Mouse (Mus musculus) neural tube, embryonic 10.5 days (tissue): ENCODE data around the gene Pde1a.

ENCODE experiments used
- DNase-seq: peaks from one replicate; pipeline ENCODE4 v3.0.0-alpha.2; 2017; ENCODE audit warnings: low spot score; ENCODE audit errors: extremely low spot score

Pde1a gene

DNA sequence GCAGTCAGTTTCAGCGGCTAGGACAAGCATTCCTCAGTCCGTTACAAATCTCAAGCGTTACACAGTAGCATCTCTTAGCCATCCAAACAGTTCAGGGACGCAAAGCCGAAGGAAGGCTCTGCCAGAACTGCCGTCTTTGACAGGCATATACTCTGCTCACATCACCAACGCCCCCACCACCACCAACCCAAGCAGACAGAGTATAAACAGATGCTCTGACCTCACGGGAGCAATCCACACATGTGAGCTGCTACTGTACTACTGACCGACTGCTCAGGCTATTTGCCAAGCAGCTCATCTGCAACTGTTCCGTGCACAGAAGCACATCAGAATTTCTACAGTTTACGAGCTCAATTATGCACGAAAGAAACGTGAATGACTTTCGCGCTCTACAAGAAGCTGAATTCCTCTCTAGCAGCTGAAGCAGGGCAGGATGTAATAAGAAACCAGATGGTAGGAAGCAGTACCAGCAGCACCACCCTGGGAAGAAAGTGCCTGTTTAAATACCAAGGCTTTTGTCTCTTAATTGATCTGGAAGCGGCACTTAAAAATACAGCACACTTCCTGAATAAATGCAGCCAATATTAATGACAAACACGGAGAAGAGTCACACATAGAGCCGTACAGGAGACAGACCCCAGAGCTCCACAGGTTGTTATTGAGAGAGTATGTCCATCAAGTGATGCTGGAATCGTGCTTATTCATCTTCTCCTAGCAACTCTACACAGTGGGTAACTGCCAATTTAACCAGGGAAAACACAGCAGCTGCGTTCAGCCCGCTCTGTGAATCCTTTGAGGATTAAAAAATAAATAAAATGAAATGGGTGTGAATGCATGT is at the start of gene Pde1a:
TSS of gene Pde1a (minus strand) at position 598 of the 838 bp plus-strand sequence.
- peak; percentile 41 for DNase-seq

DNA sequence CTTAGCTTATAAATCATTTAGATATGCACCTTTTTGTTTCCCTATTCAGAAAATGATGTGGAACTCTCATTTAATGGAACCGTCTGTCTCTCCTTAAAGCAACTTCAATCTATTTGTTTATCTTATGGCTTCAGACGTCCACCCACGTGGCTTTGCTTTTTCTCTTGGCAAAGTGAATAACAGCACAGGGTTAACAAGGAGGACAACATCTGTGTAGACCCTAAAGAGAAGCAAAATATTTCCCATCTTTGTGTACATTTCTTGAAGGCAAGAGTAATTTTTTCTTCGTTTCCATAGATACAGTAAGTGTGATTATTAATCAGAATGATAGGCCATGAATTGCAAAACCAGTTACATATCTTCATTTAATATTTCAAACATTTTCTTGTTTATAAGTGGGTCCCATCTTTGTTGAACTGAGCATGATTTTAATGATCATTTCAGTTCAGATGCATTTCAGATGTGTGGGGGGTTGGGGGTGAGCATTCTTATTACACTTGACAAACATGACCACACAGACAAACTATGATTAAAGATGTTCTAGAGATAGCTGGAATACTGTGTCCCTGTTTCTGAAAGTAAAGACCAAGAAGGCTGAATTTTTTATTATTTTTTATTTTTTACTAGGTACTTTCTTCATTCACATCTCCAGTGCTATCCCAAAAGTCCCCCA is 49.5 kb upstream of the Pde1a start:
- DNase-seq, result no peak

DNA sequence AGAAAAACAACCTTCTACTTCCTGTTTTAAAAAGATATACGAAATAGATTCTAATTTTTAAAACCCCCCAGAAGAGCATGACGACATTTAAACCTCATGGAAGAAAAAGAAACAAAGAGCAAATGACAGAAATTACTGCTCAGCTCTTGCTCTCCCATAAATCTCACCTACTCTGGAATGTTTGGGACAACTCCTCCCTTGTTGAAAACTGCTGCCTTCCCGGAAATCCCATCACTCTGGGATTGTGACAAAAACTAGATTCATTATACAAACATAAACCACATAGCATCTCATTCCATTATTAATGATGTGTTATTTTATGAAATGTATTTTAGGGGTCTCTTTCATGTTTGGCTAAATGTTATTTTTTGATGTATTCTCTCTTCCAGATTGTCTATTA is 48.9 kb upstream of the Pde1a start:
- DNase-seq, result no peak

DNA sequence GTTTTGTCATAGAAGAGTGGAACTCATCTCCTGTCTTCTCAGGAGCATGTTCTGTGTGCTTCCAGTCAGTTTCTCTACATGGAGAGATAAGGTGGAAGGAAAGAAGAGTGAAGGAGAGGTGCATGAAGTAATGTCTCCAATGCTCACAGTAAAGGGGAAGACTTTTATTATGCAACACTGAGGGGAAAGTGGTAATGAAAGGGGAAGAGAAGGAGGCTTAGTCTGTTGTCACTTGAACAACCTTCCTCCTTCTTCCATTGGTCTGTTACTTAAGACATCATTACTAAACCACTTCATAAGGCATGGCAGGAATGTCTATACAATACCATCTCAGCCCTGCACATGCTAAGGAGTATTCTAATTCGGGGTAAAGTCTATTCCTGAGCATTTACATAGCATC is 38.8 kb upstream of the Pde1a start:
- no peak for DNase-seq

DNA sequence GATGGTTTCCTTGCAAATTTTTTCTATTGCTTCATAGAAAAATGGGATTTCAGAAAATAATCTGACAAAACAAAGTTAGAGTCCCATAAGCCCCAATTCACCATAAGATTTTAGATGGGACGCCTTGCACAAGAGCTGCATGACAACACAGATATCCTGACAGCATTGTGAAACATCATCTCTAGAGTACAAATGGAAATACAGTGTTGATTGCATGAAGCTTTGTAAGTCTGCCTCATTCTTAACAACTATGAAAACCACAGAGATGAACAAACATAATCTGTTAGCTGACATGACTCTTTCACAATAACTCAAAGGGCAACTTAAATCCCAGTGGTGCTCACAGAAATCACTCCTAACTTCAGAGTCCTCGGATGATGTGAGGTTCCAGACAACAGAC is 29.5 kb upstream of the Pde1a start:
- DNase-seq, result no peak

DNA sequence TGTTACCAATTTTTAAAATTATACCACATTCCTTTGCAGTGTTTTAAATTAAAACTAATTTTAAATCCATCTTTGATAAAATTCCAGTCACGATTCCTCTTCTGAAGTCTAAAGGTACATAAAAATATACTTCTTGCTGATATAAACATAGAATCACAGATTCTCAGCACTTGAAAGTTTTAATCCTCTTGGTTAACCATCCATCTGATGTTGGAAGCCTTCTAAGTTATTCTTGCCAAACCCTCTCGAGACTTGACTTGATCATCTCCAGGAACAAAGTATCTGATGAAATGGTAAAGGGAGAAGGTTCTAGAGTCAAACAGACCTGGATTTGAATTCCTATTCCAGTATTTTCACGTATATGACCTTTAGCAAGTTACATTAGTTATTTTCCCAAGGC is 28.9 kb upstream of the Pde1a start:
- DNase-seq, result no peak

DNA sequence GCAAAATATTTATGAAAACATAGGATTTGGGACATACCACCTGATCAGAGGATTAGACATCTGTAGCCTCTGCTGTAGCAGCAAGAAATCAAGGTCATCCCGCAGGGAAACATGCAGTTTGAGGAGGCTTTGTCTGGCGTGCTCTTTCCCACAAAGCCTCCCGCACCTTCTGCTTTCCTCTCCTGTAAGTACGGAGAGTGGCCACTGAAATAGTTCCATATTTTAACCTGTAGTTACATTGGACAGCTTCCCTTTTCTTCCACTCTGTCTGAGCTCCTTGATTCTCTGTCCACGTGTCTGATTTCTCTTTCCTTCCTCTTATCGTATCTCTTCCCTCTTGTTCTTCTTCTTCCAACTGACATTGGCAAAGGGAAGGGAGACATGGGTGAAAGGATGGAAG is 20.8 kb upstream of the Pde1a start:
- DNase-seq, result no peak

DNA sequence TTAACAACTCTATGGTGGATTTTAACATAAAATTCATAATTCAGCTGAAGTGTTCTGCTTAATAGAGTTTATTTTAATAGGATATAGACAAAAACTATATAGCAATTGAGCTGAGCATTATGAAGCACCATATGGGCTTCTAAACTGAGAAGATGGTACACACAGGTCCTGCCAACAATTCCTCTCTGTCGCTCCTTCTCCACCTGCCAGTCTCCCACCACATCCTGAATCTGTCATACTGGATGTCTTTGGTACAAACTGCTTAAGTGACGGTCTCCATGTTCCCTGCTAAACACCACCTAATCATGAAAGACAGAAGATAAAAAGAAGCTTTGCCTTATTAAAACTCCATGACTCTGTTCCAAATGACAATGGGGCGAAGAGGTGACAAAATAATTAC is 20.1 kb upstream of the Pde1a start:
- DNase-seq, result no peak

DNA sequence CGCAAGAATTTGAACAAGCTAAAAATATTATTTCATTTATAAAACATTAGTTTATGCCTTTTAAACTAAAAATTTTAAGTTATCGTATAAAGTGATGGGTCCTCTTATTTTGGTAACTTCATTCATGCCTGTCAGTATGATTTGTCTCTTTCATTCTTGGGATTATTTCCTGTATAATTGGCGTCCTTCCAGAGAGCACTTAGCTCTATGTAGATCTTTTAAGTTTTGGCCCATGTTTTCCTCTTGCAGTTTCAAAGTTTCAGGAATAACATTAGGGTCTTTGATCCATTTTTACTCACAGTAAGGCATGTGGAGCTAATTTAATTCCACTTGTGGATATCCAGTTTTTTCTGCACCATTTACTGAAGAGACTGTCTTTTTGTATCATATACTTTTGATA is 5.8 kb upstream of the Pde1a start:
- no peak for DNase-seq

DNA sequence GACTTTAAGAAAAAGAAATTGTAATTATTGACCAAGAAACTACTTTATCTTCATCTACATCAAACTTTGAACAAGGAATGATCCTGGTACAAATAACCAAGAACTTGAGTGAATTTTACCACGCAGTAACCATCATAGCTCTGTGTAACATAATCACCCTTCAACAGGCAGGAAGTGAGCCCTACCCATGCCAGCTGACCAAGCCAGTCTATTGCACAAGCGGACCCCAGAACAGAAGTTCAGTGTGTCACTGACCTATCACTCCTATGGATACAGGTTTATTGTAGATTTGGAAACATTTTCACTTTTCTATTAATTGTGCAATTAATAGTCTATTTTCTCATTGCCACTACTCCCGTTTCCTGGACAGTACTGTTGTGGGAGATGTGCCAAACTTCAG is 3.4 kb upstream of the Pde1a start:
- DNase-seq, result no peak

DNA sequence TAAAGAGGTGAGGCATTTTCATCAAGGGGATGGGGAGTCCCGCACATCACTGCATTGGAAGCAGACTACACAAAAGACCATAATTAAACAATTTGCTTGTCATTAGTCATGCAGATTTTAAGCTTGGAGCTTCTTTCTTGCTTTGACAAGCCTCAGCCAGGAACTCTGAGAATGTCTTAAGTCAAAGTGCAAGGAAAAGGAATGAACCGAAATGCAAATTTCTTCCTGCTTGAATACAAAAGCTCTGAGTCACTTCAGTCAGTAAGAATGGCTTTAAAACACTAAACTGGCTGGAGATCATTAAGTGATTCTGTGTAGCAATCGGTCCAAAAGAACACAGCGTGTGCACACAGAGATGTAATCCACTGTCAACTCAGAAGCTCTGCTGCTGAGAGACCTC is 2.6 kb downstream of the Pde1a start:
- no peak for DNase-seq

DNA sequence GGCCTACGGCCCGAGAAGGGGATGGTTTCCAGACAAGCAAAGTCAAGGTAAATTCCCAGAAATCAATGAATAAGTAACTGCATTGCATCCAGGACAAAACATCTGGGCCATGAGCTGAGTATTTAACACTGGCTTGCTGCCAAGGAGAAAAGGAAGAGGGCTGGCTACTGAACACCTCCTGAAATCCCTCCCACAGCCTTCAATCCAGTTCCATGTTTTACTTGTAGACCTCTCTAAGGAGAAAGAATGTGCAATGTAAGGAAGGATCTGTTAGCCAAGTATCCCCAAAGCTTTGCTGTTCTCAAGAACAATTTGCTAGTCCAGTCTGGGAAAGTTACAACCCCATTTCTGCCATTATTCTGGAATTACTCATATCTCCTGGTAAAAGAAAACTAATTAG is 42.4 kb downstream of the Pde1a start:
- no peak for DNase-seq

DNA sequence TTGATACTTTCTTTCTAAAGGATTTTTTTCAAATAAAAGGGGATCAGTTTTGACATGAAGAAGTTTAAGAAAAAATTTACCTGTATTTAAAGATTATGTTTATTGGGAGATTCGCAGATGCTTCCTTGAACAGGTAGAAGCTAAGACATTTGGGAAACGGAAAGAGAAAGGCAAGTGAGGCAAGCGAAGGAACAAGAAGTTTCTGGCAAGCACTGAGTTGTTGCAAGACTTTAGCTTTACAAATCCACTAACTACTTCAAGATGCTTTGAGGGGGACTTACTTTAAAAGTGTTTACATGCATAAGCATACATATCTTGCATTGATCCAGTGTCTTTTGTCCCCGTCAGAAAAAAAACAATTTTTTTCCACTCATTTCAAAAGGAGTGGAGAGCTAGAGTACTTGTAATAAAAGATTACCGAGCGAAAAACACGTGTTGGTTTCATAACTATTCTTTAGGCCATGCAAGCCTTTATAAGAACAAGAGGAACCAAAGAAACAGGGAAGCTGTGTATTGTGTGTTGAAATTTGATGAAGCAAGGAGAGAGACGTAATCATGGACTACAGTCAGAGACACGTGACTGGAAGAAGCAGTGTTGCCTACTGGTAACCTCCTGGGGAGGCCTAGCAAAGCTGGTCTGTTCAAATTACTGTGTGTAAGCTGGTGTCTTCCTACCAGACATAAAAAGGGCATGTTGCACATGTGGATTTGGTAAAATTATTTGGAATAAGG is 49.0 kb downstream of the Pde1a start:
- no peak for DNase-seq

DNA sequence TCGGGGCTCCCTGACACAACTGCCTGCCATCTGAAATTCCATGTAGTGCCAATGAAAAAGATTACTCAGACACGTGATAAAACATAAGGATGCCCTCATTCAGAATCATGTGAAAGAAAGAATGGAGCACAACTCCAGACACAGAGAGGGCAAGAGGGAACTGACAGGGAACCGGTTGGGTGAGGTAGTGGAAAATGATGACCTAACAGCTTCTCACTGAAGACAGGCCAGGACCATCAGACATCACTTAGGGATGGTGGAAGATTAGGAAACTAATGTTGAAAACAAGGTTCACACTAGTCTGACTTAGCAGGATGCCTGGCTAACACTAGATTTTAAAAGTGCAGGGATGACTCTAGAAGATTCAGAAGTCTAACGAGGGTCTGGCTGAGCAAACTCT is 49.6 kb downstream of the Pde1a start:
- no peak for DNase-seq

DNA sequence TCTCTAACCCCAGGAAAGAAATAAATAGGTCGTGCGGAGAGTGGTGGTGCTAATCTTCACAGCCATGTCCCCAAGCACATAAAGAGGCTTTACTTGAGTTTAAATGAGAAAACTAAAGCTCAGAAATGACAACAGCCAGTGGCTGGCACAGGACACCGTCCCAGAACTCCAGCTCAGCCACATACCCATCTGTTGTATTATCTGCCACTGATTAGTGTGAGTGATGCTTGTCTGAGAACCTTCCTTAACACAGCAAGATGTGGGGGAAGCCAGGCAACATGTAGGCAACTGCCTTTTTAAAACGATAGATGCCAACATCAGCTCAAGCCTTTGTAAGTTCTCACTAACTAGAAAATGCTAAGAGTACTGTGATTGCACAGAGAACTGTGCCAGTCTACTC is 52.9 kb downstream of the Pde1a start:
- DNase-seq, result no peak

DNA sequence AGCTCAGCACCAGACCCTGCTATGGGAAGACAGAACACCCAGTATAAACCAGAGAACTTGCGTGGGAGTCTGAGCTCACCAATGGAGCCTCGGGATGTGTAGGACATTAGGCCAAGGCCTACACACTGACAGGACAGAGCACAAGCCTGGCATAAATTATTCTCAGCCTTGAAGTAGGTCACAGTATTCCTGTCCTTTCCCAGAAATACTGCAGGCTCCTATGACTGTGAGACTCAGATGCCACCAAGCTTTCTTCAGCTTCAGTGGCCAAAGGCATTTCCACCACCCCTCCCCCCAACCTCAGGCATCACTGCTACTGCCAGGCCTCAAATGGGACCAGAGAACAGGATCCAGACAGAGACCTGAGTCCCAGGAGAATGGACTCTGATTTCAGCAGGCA is 54.7 kb downstream of the Pde1a start:
- DNase-seq, result no peak

DNA sequence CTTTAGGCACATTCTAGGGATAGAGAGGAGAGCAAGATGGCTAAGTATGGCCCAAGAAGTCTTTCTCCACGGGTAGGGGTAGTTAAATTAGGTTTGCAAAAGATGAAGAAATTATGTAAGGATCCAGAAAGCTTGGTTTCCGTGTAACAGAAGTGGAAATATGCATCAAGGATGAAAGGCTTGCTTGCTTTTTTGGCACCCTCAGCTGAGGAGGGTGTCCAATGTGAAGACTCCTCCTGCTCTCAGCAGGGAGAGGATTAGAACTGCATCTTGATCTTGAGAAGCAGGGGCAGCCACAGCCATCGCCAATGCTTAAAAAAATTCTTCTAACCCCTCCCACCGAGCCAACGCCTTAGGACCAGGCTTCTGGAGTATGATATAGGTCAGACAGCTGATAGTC is 55.2 kb downstream of the Pde1a start:
- no peak for DNase-seq

DNA sequence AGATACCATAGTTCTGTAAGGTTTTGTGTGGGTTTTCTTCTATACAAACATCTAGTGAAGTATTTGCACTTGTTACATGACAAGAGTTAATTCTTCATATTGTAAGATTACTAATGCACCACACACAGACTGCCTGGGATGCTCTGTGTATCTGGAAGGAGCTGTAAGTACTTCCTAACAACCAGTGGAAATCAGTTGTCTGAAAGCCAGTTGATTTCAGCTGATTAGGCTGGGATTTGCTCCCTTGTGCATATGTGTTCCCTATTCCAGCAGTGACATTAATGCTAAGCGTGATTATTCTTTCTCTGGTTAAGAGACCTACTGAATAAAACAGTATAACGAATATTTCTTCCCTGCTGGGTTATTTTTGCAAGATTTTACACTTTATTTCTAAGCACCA is 55.8 kb downstream of the Pde1a start:
- no peak for DNase-seq

DNA sequence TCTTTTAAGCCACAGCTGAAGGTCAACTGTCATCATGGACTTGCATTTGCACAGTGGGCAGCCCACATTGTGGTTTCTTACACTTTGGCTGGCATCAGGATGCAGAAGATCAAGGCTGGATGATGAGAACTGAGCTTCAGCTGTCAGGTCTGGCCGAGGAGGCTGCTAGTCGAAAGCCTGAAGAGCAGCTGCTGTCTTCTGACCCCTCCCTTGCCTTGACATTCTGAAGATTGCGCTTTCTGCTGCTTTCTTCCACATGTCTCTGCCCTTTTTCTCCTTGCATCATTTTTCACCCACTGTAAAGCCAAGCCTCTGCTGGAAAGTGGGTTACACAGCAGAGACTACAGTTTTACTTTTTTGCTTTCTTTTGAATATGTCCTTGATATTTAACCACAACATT is 59.5 kb downstream of the Pde1a start:
- DNase-seq, result no peak

DNA sequence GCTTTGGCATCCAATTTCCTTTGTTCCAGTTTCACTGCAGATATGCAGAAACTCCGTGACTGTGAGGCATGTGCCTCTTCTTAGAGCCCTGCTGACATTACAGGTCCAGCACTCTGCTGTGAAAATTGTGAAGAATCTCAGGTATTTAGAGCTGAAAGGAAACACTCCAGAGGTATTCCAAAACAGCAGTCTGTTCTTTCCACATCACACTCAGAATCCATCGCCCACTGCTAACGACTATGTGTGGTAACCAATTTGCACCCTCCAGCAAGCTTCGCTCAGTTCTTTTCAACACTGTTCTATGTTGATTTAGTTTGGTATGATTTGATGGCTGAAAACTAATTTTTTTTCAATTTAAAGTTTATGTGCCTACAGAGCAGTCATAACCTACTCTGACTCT is 62.8 kb downstream of the Pde1a start:
- no peak for DNase-seq

DNA sequence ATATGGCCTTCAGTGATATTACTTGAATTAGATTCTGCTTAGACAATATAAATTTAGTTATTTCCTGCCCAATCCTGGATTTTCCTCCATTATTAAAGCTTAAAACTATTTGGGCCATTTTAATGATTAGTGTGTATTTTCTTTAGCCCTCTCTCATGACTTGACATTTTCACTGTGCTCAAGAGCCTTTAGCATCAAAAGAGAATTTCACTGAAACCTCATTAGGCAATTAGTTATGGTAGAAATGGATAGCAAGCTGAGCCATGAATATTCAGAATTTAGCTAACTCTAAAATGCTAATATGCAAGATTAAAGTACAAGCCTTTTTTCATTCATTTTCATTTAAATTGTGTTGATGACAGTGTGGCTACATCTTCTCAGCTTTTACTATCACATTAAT is 73.2 kb downstream of the Pde1a start:
- no peak for DNase-seq

DNA sequence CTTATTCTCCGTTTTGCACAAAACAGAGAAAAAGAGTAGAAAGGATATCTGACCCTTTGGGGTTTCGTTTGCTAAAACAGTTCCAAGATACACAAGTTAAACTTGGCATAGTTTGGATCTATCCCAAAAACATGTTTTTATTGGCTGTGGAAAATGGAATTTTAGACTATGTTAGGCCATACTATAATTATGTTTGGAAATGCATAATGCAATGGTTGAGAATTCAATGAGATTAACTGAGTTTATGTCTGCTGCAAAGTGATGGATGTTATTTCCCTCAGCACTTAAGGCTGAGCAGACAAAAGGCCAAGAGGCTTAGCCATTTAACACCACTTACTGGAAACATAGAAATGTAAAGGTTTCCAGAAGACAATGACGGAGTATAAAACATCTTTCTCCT is 75.2 kb downstream of the Pde1a start:
- DNase-seq, result no peak
